Mouse (Mus musculus): ENCODE data around the gene AI413582.

GRCm38 (mm10) chr17:27546574-27547085 lies 18.9 kb downstream of the AI413582 start:
- TF ChIP-seq POLR2AphosphoS2 (IDR thresholded peaks at IDR 0.05; ENCODE audit: insufficient read length, low read depth) = no peak
- no peak for TF ChIP-seq MYOD1 (IDR thresholded peaks at IDR 0.05; ENCODE audit: control insufficient read depth in 1 of 3, insufficient read length in 2 of 3, low read depth in 2 of 3)
- no peak for TF ChIP-seq E2F4 (IDR thresholded peaks at IDR 0.05; ENCODE audit: insufficient read depth)
- TF ChIP-seq REST (IDR thresholded peaks at IDR 0.05; ENCODE audit: insufficient read depth, insufficient read length) = no peak
- TF ChIP-seq POLR2A (IDR thresholded peaks at IDR 0.05; ENCODE audit: insufficient read length, low read depth) = no peak
- no peak for TF ChIP-seq MAX (IDR thresholded peaks at IDR 0.05; ENCODE audit: low read depth)
